Mouse (Mus musculus) left cerebral cortex, adult 2 months (tissue): ENCODE results near the gene Bcl7b. TPM values are rescaled to one million over a fixed set of nuclear protein-coding genes. Genes with fewer than 3 reads are reported as not detected.
A peak's percentile ranks its signal among the peaks of the same experiment; 100 is the strongest.

ENCODE experiments used
- DNase-seq, 2 experiments: peaks; one replicate each; pipeline ENCODE4 v3.0.0; 2021 to 2022; ENCODE audit warnings: low spot score in 2 of 2, mixed read lengths in 1 of 2; ENCODE audit errors: extremely low spot score in 1 of 2
- H3K27ac ChIP-seq: fragments of 200-600 bp; 2 replicates; pipeline ENCODE4 v1.8.1; 2022
- H3K4me3 ChIP-seq: fragments of 200-600 bp; 2 replicates; pipeline ENCODE4 v1.8.1; 2022
- CTCF ChIP-seq: fragments of 200-600 bp; IDR thresholded peaks from 2 replicates; pipeline ENCODE4 v1.8.1; 2022; ENCODE audit warnings: antibody characterized with exemption, mild to moderate bottlenecking, moderate library complexity
- intact Hi-C: fragments of 180-260 bp; cut with DNase I; formaldehyde crosslinking; loops from one replicate; pipeline ENCODE4 v1.15.1; 2025
- total RNA-seq, 2 experiments: library from RNA; stranded (reverse); gene quantifications; 2 replicates each; pipeline ENCODE4 v1.2.3; 2021

Gene Bcl7b
- total RNA-seq, 2 experiments from 2014 or later = 50.6 to 54.6 TPM

DNA sequence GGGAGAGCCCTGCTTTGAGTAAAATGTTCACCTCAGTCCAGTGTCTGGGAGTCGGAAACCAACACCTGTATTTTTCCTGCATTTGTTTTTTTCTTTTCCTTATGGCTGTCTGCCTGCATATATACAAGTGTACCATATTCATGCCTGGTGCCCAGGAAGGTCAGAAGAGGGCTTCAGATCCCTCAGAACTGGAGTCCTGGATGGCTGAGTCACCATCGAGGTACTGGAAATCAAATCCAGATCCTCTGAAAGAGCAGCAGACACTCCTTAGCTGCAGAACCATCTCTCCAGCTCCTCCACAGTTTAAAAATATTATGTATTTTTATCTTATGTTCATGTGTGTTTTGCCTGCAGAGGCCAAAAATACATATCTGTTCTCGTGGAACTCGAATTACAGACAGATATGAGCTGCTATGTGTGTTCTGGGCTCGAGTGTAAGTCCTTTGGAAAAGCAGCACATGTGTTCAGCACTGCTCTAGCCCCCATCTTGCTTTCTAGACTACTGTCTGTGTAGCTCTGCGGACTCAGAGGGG is 3.7 kb downstream of the Bcl7b start:
- DNase-seq = no peak
- TF ChIP-seq CTCF = no peak
- intact Hi-C loops = no loop called here
- Histone ChIP-seq H3K4me3 (no peak overlapping the region), H3K27ac (peak overlapping the region; percentile 73)

DNA sequence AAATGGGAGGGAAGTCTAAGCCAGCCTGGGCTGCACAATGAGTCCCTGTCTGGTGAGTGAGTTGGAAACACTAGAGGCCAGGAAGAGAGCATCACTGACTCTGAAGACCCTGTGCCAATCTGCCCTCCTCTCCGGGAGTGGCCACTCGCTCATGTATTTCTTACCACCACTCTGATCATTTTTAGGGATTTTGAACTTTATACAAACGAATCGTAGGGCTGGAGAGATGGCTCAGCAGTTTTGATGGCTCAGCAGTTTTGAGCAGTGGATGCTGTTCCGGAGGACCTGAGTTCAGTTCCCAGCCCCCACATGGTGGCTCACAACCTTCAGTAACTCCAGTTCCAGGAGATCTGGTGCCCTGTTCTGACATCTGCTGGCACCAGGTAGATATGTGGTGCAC is 4.9 kb downstream of the Bcl7b start:
- no peak for TF ChIP-seq CTCF
- intact Hi-C loops = no loop called here
- no peak overlapping the region for H3K27ac ChIP-seq
- no peak overlapping the region for H3K4me3 ChIP-seq
- no peak for DNase-seq

DNA sequence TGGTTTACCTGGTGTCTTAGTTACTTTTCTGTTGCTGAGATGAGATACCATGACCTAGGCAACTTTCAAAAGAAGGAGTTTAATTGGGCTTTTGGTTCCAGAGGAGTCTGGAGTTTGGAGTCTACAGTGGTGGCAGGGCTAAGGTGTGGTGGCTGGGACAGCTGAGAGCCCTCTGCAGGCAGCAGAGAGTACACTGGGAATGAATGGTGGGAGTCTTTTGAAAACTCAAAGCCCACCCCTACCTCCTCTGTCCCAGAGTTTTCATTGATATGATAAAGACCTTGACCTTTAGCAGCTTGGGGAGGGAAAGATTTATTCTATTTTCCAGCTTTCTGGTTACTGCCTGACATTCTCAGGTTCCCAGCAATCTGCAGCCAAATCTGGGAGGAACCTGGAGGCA is 7.0 kb downstream of the Bcl7b start:
- intact Hi-C loops = no loop called here

DNA sequence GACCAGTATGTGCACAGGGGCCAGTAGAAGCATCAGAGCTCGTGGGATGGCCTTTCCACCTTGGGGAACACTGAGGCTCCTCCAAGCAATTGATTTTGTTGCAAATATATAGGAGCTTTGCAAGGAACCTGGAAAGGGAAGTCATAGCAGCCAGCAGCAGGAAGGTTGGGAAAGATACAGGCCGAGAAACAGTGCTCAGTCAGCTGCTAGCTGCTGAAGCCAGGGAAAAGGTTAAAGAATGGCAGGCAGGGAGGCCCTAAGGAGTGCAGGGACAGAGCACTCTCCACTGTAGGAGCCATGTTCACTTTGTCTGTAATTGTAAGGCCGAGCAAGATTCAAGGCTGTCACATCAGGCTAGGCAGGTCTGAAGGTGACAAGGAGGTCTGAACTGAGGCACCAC is 10.4 kb downstream of the Bcl7b start:
- H3K4me3 ChIP-seq = no peak overlapping the region
- intact Hi-C loops = no loop called here
- no peak for TF ChIP-seq CTCF
- no peak for DNase-seq
- peak overlapping the region; percentile 89 for H3K27ac ChIP-seq

More for the DNA sequence above, 7.0 kb downstream of the Bcl7b start:
- no peak for DNase-seq
- Histone ChIP-seq H3K4me3 (no peak overlapping the region), H3K27ac (no peak overlapping the region)
- TF ChIP-seq CTCF = no peak; the same call in none of the 2 replicates

DNA sequence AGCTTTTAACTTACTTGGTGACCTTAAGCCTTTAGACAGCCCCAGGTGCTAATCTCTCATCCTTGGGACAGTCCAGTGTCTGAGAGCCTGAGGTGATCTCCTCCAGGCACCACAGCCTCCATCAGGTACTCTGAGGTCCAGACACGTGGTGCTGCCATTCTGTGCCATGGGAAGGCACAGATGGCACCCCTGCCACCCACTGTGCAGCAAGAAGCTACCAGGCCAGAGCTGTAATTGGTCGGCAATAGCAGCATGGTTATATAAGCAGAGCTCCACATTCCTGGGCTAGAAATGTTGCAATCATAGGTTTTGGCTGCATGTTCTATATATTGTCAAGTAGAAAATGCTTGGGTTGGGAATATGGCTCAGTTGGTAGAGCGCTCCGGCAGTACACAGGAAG is 10.9 kb downstream of the Bcl7b start:
- intact Hi-C loops = no loop called here
- TF ChIP-seq CTCF = no peak
- DNase-seq = peak in 1 of 2 experiments; percentile 50
- H3K4me3 ChIP-seq = no peak overlapping the region
- H3K27ac ChIP-seq = peak overlapping the region; percentile 89

DNA sequence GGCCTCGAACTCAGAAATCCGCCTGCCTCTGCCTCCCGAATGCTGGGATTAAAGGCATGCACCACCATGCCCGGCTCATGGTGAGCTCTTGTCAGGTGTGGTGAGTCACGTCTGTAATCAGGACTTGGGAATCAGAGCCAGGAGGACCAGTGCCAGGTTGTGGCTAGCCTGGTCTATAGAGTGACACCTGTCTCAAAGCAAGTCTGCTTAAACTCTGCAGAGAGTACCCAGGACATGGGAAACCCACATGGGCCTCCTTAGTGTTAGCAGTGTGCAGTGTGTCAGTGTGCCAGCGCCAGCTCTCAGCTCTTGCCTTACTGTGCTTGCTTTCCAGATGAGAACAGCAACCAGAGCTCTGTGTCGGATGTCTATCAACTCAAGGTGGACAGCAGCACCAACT is 11.5 kb downstream of the Bcl7b start:
- Histone ChIP-seq H3K27ac (peak overlapping the region; percentile 89), H3K4me3 (no peak overlapping the region)
- DNase-seq = no peak
- no peak for TF ChIP-seq CTCF
- intact Hi-C loops = loop anchor here (10.0 kb wide), 1 partner anchor 755 kb away; the partner anchor contains the start of gene Ywhag

DNA sequence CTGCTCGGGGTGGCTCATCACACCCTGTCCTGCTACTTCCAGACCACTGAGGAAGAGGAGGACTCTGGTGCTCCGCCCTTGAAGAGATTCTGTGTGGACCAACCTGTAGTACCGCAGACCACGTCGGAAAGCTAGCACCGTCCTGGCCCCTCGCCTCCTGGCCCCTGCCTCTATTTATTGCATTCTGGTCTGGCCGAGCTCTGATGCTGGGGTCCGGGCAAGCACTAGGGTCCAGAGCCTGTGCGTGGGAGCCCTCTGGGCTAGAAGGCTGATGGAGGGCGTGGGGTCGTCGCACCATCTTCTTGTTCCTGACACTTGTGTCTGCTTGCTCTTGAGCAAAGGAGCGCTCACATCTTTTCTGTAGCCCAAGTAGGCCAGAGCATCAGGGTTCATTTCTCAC is 12.7 kb downstream of the Bcl7b start:
- intact Hi-C loops = loop anchor here (10.0 kb wide), 1 partner anchor 754 kb away; the partner anchor contains the start of gene Ywhag
- no peak for TF ChIP-seq CTCF
- Histone ChIP-seq H3K4me3 (no peak overlapping the region), H3K27ac (peak overlapping the region; percentile 17; the same call in 1 of the 2 replicates)
- DNase-seq = no peak

DNA sequence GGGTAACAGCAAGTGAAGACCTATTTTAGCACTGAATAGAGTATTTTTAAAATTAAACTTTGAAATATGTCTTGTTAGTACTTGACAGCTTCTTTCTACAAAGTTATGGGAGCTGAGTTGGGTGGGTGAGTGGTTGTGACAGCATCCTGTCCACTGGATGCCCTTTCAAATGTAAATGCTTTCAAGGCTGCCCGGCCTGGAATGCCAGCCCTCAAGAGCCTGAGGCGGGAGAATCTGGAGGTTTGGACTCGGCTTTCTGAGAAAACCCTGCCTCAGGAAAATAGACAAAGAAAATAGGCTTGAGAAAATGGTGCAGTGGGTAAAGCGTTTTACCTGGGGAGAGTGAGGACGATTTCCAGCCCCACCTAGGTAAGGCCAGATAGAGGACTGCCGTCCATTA is 13.7 kb downstream of the Bcl7b start:
- H3K27ac ChIP-seq = no peak overlapping the region; the same call in 1 of the 2 replicates
- H3K4me3 ChIP-seq = no peak overlapping the region
- TF ChIP-seq CTCF = no peak
- no peak for DNase-seq
- intact Hi-C loops = loop anchor here (10.0 kb wide), 1 partner anchor 753 kb away; the partner anchor contains the start of gene Ywhag

DNA sequence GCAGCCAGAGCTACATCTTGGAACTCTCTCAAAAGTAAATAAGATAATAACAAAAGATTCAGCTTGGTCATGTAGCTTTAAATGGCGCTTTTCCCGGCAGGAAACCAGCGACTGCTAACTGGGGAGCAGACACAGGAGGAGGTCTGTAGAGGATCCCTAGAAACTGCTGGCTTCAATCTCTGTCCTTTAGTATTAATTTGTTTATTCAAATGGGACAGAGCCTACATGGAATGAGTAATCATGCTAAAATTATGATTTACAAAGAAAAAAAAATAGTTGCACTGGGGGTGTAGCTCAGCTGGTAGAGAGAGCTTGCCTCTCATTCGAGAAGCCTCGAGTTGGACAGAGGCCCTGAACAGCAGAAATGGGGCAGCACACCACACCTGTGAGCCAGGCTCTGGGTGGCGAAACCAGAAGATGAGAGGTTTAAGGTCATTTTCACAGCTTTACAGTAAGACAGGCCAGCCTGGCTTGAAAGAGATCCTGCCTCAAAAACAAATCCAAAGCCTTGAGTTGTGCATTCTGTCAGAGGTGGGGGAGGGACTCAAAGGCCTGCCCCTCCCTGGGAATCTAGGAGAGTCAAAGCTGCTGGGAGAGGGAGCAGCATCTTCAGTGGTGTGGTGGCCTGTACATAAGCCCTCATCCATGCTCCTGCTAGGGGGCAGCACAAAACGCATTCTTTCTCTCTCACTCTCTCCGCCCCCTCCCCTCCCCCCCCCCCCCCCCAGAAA is 15.2 kb downstream of the Bcl7b start:
- Histone ChIP-seq H3K27ac (peak overlapping the region; percentile 90), H3K4me3 (no peak overlapping the region)
- DNase-seq = peak; percentile 35 to 60
- TF ChIP-seq CTCF = no peak; the same call in 1 of the 2 replicates
- intact Hi-C loops = loop anchor here (10.0 kb wide), 1 partner anchor 752 kb away; the partner anchor contains the start of gene Ywhag

DNA sequence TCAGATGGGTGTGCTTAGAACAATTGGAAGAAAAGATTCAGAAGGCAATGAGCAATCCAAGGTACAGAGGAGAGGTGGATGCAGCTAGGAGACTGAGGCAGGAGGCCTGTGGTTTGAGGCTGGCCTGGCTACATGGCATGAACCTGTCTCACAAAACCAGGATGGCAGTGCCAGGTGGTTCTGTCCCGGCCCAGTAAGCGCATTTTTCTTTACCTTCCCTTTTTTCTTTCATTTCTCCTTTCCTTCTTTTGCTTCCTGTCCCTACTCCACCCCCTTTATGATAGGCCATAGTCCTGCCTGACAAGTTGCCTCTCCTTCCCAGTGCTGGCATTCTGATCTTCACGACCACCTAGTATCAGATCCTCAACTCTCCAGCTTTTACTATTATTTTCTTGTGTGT is 16.9 kb downstream of the Bcl7b start:
- DNase-seq = no peak
- H3K4me3 ChIP-seq = no peak overlapping the region
- no peak for TF ChIP-seq CTCF
- no peak overlapping the region for H3K27ac ChIP-seq
- intact Hi-C loops = loop anchor here (5.0 to 10.0 kb wide), 3 partner anchors 38 to 750 kb away; partner anchors contain the start of genes Tbl2 and Ywhag

DNA sequence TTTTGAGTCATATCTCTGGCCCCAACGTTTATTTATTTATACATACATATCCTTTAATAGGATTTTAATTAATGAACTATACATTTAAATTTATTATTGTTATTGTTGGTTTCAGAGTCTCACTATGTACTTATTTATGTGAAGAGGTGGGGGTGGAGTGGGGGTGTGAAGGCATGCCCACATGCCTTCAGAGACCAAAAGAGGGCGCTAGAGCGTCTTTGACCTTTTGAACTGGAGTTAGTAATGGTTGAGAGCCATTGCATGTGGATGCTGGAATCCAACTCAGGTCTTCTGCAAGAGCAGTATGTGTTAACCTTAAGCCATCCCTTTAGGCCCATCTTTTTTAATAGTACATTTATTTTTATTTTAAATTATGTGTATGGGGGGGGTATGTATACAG is 17.5 kb downstream of the Bcl7b start:
- no peak overlapping the region for H3K4me3 ChIP-seq
- H3K27ac ChIP-seq = no peak overlapping the region
- DNase-seq = no peak
- peak; percentile 34 for TF ChIP-seq CTCF
- intact Hi-C loops = loop anchor here (5.0 to 10.0 kb wide), 3 partner anchors 38 to 749 kb away; partner anchors contain the start of genes Tbl2 and Ywhag

DNA sequence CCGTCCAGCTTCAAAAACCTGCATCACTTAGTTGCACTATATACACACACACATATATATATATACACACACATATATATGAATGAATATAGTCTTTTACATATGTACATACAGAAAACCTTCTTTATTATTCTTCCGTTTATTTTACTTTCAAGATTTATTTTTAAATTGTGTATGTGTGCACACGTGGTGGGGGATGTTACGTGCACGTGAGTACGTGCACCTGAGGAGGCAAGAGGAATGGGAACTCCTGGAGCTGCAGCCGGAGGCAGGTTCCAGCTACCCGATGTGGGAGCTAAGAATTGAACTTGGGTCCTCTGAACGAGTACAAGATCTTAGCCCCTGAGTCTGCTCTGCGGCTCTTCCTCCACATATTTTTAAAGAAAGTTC is 18.1 kb downstream of the Bcl7b start:
- no peak for TF ChIP-seq CTCF
- H3K27ac ChIP-seq = peak overlapping the region; percentile 95
- no peak for DNase-seq
- intact Hi-C loops = loop anchor here (5.0 to 10.0 kb wide), 3 partner anchors 39 to 749 kb away; partner anchors contain the start of genes Tbl2 and Ywhag
- peak overlapping the region; percentile 85 for H3K4me3 ChIP-seq
